Mouse (Mus musculus): ENCODE measurements around the gene S100a16.

S100a16 gene

GRCm38 (mm10) chr3:90537141-90537904 lies at the start of gene S100a16:
S100a16 (plus strand) TSS chr3:90537254.
- in situ Hi-C loops (cut with MboI), result no loop called here

- in situ Hi-C loops (cut with MboI), result no loop called here
Observed at GRCm38 (mm10) chr3:90488576-90488975, 48.5 kb upstream of the S100a16 start.

- in situ Hi-C loops (cut with MboI), result no loop called here
Observed at GRCm38 (mm10) chr3:90490696-90491256, 46.3 kb upstream of the S100a16 start, which contains the start of gene Snapin. Snapin (minus strand) TSS chr3:90491033.

GRCm38 (mm10) chr3:90491350-90491749 lies 45.7 kb upstream of the S100a16 start:
- in situ Hi-C loops (cut with MboI), result no loop called here

GRCm38 (mm10) chr3:90493831-90494540 lies 43.1 kb upstream of the S100a16 start:
- in situ Hi-C loops (cut with MboI), result no loop called here

- in situ Hi-C loops (cut with MboI), result no loop called here
Observed at GRCm38 (mm10) chr3:90495850-90496525, 41.1 kb upstream of the S100a16 start.

- in situ Hi-C loops (cut with MboI), result no loop called here
Observed at GRCm38 (mm10) chr3:90497597-90497996, 39.5 kb upstream of the S100a16 start.

- in situ Hi-C loops (cut with MboI), result no loop called here
Observed at GRCm38 (mm10) chr3:90503444-90503843, 33.6 kb upstream of the S100a16 start.

GRCm38 (mm10) chr3:90505216-90505615 lies 31.8 kb upstream of the S100a16 start:
- in situ Hi-C loops (cut with MboI), result no loop called here

GRCm38 (mm10) chr3:90506362-90506761 lies 30.7 kb upstream of the S100a16 start:
- in situ Hi-C loops (cut with MboI), result no loop called here

- in situ Hi-C loops (cut with MboI), result no loop called here
Observed at GRCm38 (mm10) chr3:90508287-90508949, 28.6 kb upstream of the S100a16 start.

- in situ Hi-C loops (cut with MboI), result no loop called here
Observed at GRCm38 (mm10) chr3:90508950-90509746, 27.9 kb upstream of the S100a16 start, which contains the start of gene Chtop. Chtop (minus strand) TSS chr3:90509498.

- in situ Hi-C loops (cut with MboI), result loop anchor here (10.0 kb wide), 1 partner anchor 105 kb away; the partner anchor contains the start of gene S100a6
Observed at GRCm38 (mm10) chr3:90509747-90510123, 27.3 kb upstream of the S100a16 start.

GRCm38 (mm10) chr3:90512276-90512675 lies 24.8 kb upstream of the S100a16 start:
- in situ Hi-C loops (cut with MboI), result loop anchor here (10.0 kb wide), 1 partner anchor 103 kb away; the partner anchor contains the start of gene S100a6

- in situ Hi-C loops (cut with MboI), result loop anchor here (10.0 kb wide), 1 partner anchor 102 kb away; the partner anchor contains the start of gene S100a6
Observed at GRCm38 (mm10) chr3:90512948-90513642, 24.0 kb upstream of the S100a16 start.

GRCm38 (mm10) chr3:90513796-90514590 lies 23.1 kb upstream of the S100a16 start, which contains the start of the genes S100a1 and S100a13:
S100a1 (minus strand) TSS chr3:90514392.
S100a13 (plus strand) TSS chr3:90514435.
- in situ Hi-C loops (cut with MboI), result loop anchor here (10.0 kb wide), 1 partner anchor 101 kb away; the partner anchor contains the start of gene S100a6

- in situ Hi-C loops (cut with MboI), result loop anchor here (10.0 kb wide), 1 partner anchor 100 kb away; the partner anchor contains the start of gene S100a6
Observed at GRCm38 (mm10) chr3:90514691-90515090, 22.4 kb upstream of the S100a16 start.

- in situ Hi-C loops (cut with MboI), result loop anchor here (10.0 kb wide), 1 partner anchor 100 kb away; the partner anchor contains the start of gene S100a6
Observed at GRCm38 (mm10) chr3:90515242-90515641, 21.8 kb upstream of the S100a16 start.

Data from mature B cell (primary cell).